Mouse (Mus musculus) neural tube, embryonic 12.5 days (tissue): ENCODE results near the gene Ifih1. TPM values are rescaled to one million over a fixed set of nuclear protein-coding genes. Genes with fewer than 3 reads are reported as not detected.

Experiments
- ATAC-seq: fragments of 200-750 bp; cut with Nextera tagmentation; 2 replicates; pipeline ENCODE4 v1.8.0; 2017; ENCODE audit warnings: low read depth, mild to moderate bottlenecking, moderate TSS enrichment, moderate library complexity; ENCODE audit not compliant: low FRiP score
- H3K27ac ChIP-seq: fragments of 300-500 bp; sonication (generic); 2 replicates; pipeline ENCODE4 v1.5.1; 2016
- H3K27me3 ChIP-seq: fragments of 300-500 bp; sonication (generic); replicated peaks from 2 replicates; pipeline ENCODE4 v1.6.1; 2016; ENCODE audit warnings: mild to moderate bottlenecking
- H3K36me3 ChIP-seq: fragments of 300-500 bp; sonication (generic); 2 replicates; pipeline ENCODE4 v1.6.1; 2016; ENCODE audit warnings: mild to moderate bottlenecking
- H3K4me1 ChIP-seq: fragments of 300-500 bp; sonication (generic); 2 replicates; pipeline ENCODE4 v1.6.1; 2016
- H3K4me2 ChIP-seq: fragments of 300-500 bp; sonication (generic); replicated peaks from 2 replicates; pipeline ENCODE4 v1.6.1; 2016; ENCODE audit warnings: mild to moderate bottlenecking
- H3K4me3 ChIP-seq: fragments of 300-500 bp; sonication (generic); 2 replicates; pipeline ENCODE4 v1.5.1; 2016
- H3K9ac ChIP-seq: fragments of 300-500 bp; sonication (generic); 2 replicates; pipeline ENCODE4 v1.6.1; 2016; ENCODE audit warnings: mild to moderate bottlenecking
- H3K9me3 ChIP-seq: fragments of 300-500 bp; sonication (generic); 2 replicates; pipeline ENCODE4 v1.6.1; 2016; ENCODE audit warnings: mild to moderate bottlenecking
- WGBS: fragments of 180-500 bp; shearing (Covaris S2); methylation state at CpG from one replicate; pipeline ENCODE4 v1.1.7; 2016; 5-methylcytosine and 5-hydroxymethylcytosine counted together
- polyA plus RNA-seq: library from polyadenylated mRNA; unstranded; fragments of >200 nt; fragmentation: Nextera tagmentation; extraction: Ambion mirVana; gene quantifications from 2 replicates; pipeline ENCODE4 v1.2.1, GENCODE M21; 2016

The Ifih1 gene
- polyA plus RNA-seq, result 1.6 and 2.0 TPM in 2 replicates

GRCm38 (mm10) chr2:62646014-62646645, at the start of gene Ifih1:
TSS of gene Ifih1 (minus strand) at chr2:62646255.
- peak within 1 kb of the TSS; percentile 38; the same call in 1 of the 2 replicates for H3K9ac ChIP-seq
- no peak within 1 kb of the TSS for H3K27ac ChIP-seq
- H3K9me3 ChIP-seq, result no peaks in the 10 kb centered on the region
- WGBS, result under 1% methylated on average over 30 of the region's 30 CpGs
- no peaks in the 10 kb centered on the region; the same call in none of the 2 replicates for H3K4me1 ChIP-seq
- peak within 1 kb of the TSS; percentile 39 for H3K4me3 ChIP-seq
- peak within 1 kb of the TSS; percentile 71 for H3K4me2 ChIP-seq
- peak; percentile 86 for ATAC-seq
- no peaks in the 10 kb centered on the region for H3K36me3 ChIP-seq
- no peaks in the 10 kb centered on the region for H3K27me3 ChIP-seq

GRCm38 (mm10) chr2:62685934-62686333, 39.9 kb upstream of the Ifih1 start:
- WGBS, result 88% methylated on average over 6 of the region's 6 CpGs
- Histone ChIP-seq H3K4me2 (no peak overlapping the region), H3K36me3 (no peaks in the 10 kb centered on the region), H3K4me3 (no peak overlapping the region), H3K9ac (no peak overlapping the region), H3K4me1 (no peaks in the 10 kb centered on the region), H3K9me3 (no peaks in the 10 kb centered on the region), H3K27ac (no peak overlapping the region), H3K27me3 (no peaks in the 10 kb centered on the region)
- ATAC-seq, result no peak

DNA sequence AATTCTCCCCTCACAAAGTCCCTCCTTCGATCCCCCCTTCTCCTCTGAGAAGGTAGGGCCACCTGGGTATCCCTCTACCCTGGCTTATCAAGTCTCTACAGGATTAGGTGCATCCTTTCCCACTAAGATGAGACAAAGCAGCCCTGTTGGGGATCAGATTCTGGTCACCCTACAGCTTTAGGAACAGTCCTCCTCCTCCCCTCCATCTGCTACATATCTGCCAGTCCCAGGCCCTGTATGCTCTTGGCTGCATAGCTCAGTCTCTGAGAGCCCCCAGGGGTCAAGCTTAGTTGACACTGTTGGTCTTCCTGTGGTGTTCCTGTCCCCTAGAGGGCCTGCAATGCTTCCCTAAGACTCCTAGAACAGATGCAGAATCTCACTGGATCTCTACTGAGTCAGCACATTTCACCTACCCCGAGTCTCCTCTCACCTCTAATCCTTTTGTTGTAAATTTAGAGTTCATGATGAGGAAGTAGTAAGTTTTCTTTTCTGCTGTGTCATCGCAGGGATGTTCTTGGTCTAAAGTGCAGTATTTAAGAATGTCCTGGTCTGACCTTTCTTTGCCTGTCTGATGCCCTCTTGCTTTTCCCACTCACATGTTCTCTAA, 39.0 kb upstream of the Ifih1 start:
- Histone ChIP-seq H3K27ac (no peak overlapping the region), H3K36me3 (no peaks in the 10 kb centered on the region), H3K4me1 (no peaks in the 10 kb centered on the region), H3K9me3 (no peaks in the 10 kb centered on the region), H3K4me3 (no peak overlapping the region), H3K27me3 (no peaks in the 10 kb centered on the region), H3K9ac (no peak overlapping the region), H3K4me2 (no peak overlapping the region)
- 64% methylated on average over 3 of the region's 3 CpGs for WGBS
- no peak for ATAC-seq

DNA sequence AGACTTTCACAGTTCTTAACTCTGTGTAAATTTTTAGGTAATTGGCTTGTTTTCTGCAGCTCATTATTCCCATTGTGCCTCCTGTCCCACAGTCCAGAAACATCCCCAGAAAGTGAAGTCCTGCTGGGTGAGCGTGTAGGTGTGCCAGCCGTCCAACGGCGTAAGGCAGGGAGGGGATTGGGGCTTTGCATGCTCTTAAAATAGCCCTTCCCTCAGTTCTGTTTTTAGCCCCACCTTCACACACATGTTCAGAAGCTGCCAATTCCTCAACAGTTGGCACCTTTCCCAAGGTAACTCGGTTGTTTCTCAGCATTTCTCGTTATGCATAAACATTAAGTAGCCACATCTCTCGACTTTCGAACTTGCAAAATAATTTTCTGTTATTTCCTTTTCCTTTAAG, 35.6 kb upstream of the Ifih1 start:
- no peak for ATAC-seq
- WGBS, result 82% methylated on average over 8 of the region's 8 CpGs
- Histone ChIP-seq H3K4me3 (no peak overlapping the region), H3K36me3 (no peaks in the 10 kb centered on the region), H3K4me1 (no peaks in the 10 kb centered on the region), H3K9me3 (no peaks in the 10 kb centered on the region), H3K27ac (no peak overlapping the region), H3K27me3 (no peaks in the 10 kb centered on the region), H3K9ac (no peak overlapping the region), H3K4me2 (no peak overlapping the region)

DNA sequence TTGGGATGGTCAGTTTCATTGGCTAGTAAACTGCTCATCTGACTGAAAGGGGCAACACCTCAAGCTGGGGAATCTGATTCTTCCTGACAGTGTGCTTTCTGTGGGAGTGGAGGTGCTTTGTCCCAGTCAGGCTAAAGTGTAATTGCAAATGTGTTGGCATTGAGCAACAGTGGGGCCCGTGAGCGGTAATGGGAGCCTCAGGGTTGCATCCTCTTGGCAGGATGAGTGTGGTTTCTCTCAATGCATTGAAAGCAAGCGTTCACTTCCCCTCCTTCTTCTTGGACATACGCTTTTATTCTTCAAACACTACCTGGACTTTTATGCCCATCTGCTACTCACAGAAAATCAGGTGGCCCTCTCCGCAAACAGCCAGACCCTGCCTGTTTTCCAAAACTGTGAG, 26.7 kb upstream of the Ifih1 start:
- Histone ChIP-seq H3K36me3 (no peaks in the 10 kb centered on the region), H3K4me1 (no peaks in the 10 kb centered on the region), H3K27ac (no peak overlapping the region), H3K9me3 (no peaks in the 10 kb centered on the region), H3K27me3 (no peaks in the 10 kb centered on the region), H3K4me2 (no peak overlapping the region), H3K4me3 (no peak overlapping the region), H3K9ac (no peak overlapping the region)
- no peak for ATAC-seq
- 91% methylated on average over 5 of the region's 5 CpGs for WGBS

DNA sequence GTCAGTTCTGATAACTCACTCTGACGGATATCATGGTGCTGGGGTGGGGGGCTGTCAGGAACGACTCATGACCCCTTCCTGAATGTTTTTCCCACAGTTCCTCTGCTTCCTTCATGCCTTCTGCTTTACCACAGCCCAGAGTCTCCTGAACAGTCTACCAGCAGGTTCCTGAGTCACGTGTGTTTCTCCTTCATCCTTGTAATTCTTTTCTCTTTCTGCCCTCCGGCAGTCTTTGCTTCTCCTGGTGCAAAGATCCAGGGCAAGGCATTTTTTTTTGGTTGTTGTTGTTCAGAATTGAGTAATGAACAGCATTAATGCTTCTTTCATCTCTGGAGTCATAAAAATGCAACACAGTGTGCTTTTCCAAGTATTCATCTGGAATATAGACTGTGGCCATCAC, 24.7 kb upstream of the Ifih1 start:
- 85% methylated on average over 4 of the region's 4 CpGs for WGBS
- Histone ChIP-seq H3K36me3 (no peaks in the 10 kb centered on the region), H3K4me1 (no peaks in the 10 kb centered on the region), H3K9ac (no peak overlapping the region), H3K4me3 (no peak overlapping the region), H3K27ac (no peak overlapping the region), H3K27me3 (no peaks in the 10 kb centered on the region), H3K4me2 (no peak overlapping the region), H3K9me3 (no peaks in the 10 kb centered on the region)
- no peak for ATAC-seq

GRCm38 (mm10) chr2:62670301-62670700, 24.2 kb upstream of the Ifih1 start:
- Histone ChIP-seq H3K4me1 (no peaks in the 10 kb centered on the region), H3K36me3 (no peaks in the 10 kb centered on the region), H3K27ac (no peak overlapping the region), H3K4me2 (no peak overlapping the region), H3K27me3 (no peaks in the 10 kb centered on the region), H3K9ac (no peak overlapping the region), H3K9me3 (no peaks in the 10 kb centered on the region), H3K4me3 (no peak overlapping the region)
- 87% methylated on average over 5 of the region's 5 CpGs for WGBS
- no peak for ATAC-seq

GRCm38 (mm10) chr2:62669848-62670247, 23.8 kb upstream of the Ifih1 start:
- no peak overlapping the region for H3K9ac ChIP-seq
- H3K4me2 ChIP-seq, result no peak overlapping the region
- H3K4me3 ChIP-seq, result no peak overlapping the region
- 39% methylated on average over 3 of the region's 3 CpGs for WGBS
- H3K9me3 ChIP-seq, result no peaks in the 10 kb centered on the region
- H3K4me1 ChIP-seq, result no peaks in the 10 kb centered on the region
- no peaks in the 10 kb centered on the region for H3K36me3 ChIP-seq
- no peaks in the 10 kb centered on the region for H3K27me3 ChIP-seq
- ATAC-seq, result 0 out of 2 replicates have a peak, but pooled peaks have one; percentile 25
- H3K27ac ChIP-seq, result no peak overlapping the region

- Histone ChIP-seq H3K36me3 (no peaks in the 10 kb centered on the region), H3K4me3 (no peak overlapping the region), H3K27ac (no peak overlapping the region), H3K9ac (no peak overlapping the region), H3K9me3 (no peaks in the 10 kb centered on the region), H3K4me1 (no peaks in the 10 kb centered on the region), H3K4me2 (no peak overlapping the region), H3K27me3 (no peaks in the 10 kb centered on the region)
- WGBS, result 52% methylated on average over 1 of the region's 1 CpGs
- no peak for ATAC-seq
These were observed 19.5 kb upstream of the Ifih1 start for GRCm38 (mm10) chr2:62665536-62665935.

- H3K9ac ChIP-seq, result no peak overlapping the region
- H3K9me3 ChIP-seq, result no peaks in the 10 kb centered on the region
- H3K4me1 ChIP-seq, result no peaks in the 10 kb centered on the region
- 69% methylated on average over 7 of the region's 7 CpGs for WGBS
- no peaks in the 10 kb centered on the region for H3K27me3 ChIP-seq
- no peaks in the 10 kb centered on the region for H3K36me3 ChIP-seq
- no peak overlapping the region for H3K4me3 ChIP-seq
- H3K4me2 ChIP-seq, result no peak overlapping the region
- no peak for ATAC-seq
- no peak overlapping the region for H3K27ac ChIP-seq
These were observed 18.8 kb upstream of the Ifih1 start for GRCm38 (mm10) chr2:62664839-62665238.

DNA sequence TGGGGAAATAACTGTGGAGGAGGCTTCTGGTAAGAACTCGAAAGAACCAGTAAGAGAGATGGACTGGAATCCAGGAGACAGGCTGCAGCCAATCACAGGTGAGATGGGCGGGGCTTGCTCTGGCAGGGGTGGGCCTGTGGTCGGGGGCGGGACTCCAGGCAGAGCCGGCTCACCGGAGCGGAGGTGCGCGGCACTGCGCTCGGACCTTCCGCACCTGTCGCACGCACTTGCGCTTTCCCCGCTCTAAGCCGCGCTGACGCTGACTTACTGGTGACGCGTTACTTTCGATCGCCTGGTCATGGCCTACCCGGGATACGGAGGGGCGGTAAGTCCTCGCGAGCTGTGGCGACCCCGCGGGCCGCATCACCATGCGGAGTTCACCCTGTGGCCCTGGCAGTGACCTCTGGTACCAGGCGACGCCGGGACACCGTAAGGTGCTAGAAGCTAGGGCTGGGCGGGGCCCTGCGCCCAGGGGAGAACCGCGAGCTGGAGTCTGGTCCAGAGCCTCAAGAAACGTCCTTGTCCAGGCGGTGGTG, 18.1 kb upstream of the Ifih1 start, which contains the start of gene Gca:
TSS of gene Gca (plus strand) at position 151 of the 536 bp plus-strand sequence.
- peak; percentile 97 for ATAC-seq
- H3K36me3 ChIP-seq, result no peaks in the 10 kb centered on the region
- peak within 1 kb of the TSS; percentile 33; the same call in 1 of the 2 replicates for H3K9ac ChIP-seq
- peak within 1 kb of the TSS; percentile 46 for H3K4me3 ChIP-seq
- H3K9me3 ChIP-seq, result no peaks in the 10 kb centered on the region
- H3K4me2 ChIP-seq, result peak within 1 kb of the TSS; percentile 74
- WGBS, result under 1% methylated on average over 42 of the region's 43 CpGs
- H3K4me1 ChIP-seq, result no peaks in the 10 kb centered on the region
- no peak within 1 kb of the TSS for H3K27ac ChIP-seq
- H3K27me3 ChIP-seq, result no peaks in the 10 kb centered on the region

- no peak for ATAC-seq
- Histone ChIP-seq H3K4me2 (no peak overlapping the region), H3K4me1 (no peaks in the 10 kb centered on the region), H3K9me3 (no peaks in the 10 kb centered on the region), H3K27me3 (no peaks in the 10 kb centered on the region), H3K36me3 (no peaks in the 10 kb centered on the region), H3K27ac (no peak overlapping the region), H3K9ac (no peak overlapping the region), H3K4me3 (no peak overlapping the region)
- 84% methylated on average over 3 of the region's 3 CpGs for WGBS
These were observed 16.5 kb upstream of the Ifih1 start for GRCm38 (mm10) chr2:62662560-62662959.
